Mouse (Mus musculus): ENCODE data around the gene Gm17467.
"Not testable (repeated sequence)": the region's sequence is repeated elsewhere in the genome, so short reads cannot be mapped to it uniquely, and the experiment has no call there.

The Gm17467 gene

GRCm38 (mm10) chrX:123704691-123705090, at the start of gene Gm17467:
Gm17467 (minus strand) TSS chrX:123704791.
- not testable (repeated sequence) for DNase-seq

Data from kidney, adult 9 months (tissue).